Mouse (Mus musculus) bone marrow macrophage, adult 2 months (primary cell): ENCODE data around the gene Eipr1. TPM values are rescaled to one million over a fixed set of nuclear protein-coding genes. Genes with fewer than 3 reads are reported as not detected.

Source experiments
- H3K27ac ChIP-seq: 2 replicates; pipeline ENCODE4 v1.5.1; 2012; ENCODE audit warnings: low read depth, low read length; ENCODE audit not compliant: insufficient read depth
- H3K4me1 ChIP-seq: 2 replicates; pipeline ENCODE4 v1.6.1; 2012; ENCODE audit warnings: low read length; ENCODE audit not compliant: control insufficient read depth, insufficient read depth
- H3K4me3 ChIP-seq: 2 replicates; pipeline ENCODE4 v1.5.1; 2012; ENCODE audit warnings: mild to moderate bottlenecking, low read length, moderate library complexity; ENCODE audit not compliant: insufficient read depth
- CTCF ChIP-seq: IDR thresholded peaks from 2 replicates; pipeline ENCODE4 v1.5.1; 2012; ENCODE audit warnings: low read depth, mild to moderate bottlenecking, low read length, moderate library complexity
- POLR2A ChIP-seq: IDR thresholded peaks from 2 replicates; pipeline ENCODE4 v1.6.1; 2012; ENCODE audit warnings: mild to moderate bottlenecking, low read depth, low read length, borderline replicate concordance
- polyA plus RNA-seq: library from polyadenylated mRNA; stranded (reverse); fragments of >200 nt; gene quantifications from 2 replicates; pipeline ENCODE4 v1.2.4, GENCODE M21; 2012; ENCODE audit not compliant: missing spikeins, insufficient read depth, insufficient read length

The Eipr1 gene
- polyA plus RNA-seq, 1 experiment: 12.9 TPM

DNA sequence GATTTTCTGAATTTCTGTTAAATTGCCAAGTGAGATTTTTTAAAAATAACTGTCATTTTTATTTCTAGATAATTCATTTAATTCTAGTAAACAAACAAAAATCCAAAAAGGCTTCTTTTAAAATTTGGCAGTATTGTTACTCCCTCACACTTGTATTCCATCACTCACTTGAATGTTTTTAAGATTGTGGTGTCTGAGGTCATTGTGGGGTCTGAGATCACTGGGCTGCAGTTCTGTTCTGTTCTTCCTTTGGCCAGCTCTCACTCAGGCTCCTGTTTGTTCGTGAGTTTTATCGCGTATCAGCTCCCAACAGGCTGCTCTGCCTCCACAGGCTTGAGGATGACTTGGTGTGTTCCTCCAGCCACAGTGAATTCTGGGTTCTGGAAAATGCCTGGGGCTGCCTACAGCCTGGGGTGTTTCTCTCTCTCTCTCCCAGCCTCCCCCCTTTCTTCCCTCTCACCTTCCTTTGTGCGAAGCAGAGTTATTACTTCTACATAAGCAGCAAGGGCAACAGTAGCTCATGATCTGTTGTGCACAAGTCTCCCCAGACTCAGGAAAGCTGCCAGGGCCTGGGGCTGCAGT lies 58.2 kb downstream of the Eipr1 start:
- TF ChIP-seq POLR2A (no peak), CTCF (no peak)
- H3K27ac ChIP-seq: no peak overlapping the region
- no peak overlapping the region for H3K4me3 ChIP-seq
- H3K4me1 ChIP-seq: no peaks in the 10 kb centered on the region

DNA sequence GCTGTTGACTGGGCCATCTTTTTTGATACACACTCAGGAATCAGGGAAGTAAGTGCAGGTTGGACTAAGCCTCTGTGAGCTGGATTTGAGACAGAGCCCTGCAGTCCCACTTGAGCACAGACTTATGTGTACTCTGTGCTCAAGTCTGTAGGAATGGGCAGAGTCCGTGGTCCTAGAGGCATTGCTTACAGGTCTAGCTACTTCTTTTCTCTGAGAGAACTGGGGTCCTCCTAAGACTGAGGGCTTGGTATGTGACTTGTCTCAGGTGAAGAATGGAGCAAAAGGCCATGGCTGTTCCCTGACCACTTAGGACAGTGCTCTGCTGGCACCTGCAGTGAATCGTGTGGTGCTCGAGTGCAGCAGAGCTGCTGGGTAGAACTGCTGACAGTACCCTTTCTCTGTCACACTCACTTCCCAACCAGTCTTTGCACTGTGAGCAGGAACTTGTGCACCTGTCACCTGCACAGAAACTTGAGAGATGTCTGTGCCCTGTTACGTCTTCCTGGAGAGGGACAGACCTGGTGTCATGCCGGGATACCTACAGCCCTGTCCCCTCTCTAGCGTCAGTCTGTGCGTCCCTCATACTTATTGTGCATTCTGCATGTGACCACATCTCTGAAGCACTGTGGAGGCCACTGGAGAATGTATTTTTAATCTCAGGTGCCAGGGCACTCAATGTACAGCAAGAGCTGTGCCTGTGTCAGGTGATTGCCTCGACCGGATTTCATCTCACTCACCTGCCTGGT lies 65.3 kb downstream of the Eipr1 start:
- TF ChIP-seq CTCF: no peak
- no peak for TF ChIP-seq POLR2A
- Histone ChIP-seq H3K27ac (no peak overlapping the region), H3K4me1 (no peaks in the 10 kb centered on the region; the same call in 1 of the 2 replicates), H3K4me3 (no peak overlapping the region)

DNA sequence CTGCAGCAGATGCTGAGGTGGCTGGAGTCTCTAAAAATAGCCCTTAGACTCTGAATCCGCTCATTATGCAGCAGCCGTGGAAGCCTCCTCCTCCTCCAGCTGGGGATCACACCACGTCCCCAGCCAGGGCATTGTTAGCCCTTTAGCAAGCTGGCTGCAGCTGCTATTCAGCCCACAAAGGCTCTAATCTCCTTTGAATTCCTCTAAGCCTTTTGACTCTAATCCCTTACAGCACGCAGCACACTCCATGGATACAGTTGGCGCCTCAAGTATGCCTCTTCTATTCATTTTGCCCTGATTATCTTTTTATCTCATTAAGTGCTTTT lies 65.8 kb downstream of the Eipr1 start:
- TF ChIP-seq CTCF (no peak), POLR2A (no peak)
- no peak overlapping the region for H3K4me3 ChIP-seq
- H3K27ac ChIP-seq: no peak overlapping the region
- H3K4me1 ChIP-seq: no peaks in the 10 kb centered on the region; the same call in 1 of the 2 replicates

DNA sequence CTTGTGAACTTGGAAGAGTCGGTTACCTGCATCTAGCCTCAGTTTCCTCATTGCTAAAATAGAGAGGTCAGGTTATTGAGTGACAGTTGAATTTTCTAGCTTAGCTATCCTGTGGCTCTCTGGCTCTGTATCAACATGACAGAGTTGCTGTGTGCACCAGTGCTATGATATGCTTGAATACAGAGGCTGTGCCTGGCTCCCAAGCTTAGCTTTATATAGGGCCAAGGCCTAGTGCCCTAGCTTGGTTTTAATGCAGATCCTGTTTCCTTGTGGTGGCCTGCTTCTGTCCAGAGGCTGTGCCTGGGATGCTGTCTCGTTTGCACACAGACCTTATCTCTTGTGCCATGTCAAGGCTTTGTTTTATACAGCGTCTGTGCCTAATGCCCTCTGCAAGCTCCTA lies 66.3 kb downstream of the Eipr1 start:
- H3K27ac ChIP-seq: no peak overlapping the region
- TF ChIP-seq CTCF (no peak), POLR2A (no peak)
- no peak overlapping the region for H3K4me3 ChIP-seq
- no peaks in the 10 kb centered on the region; the same call in 1 of the 2 replicates for H3K4me1 ChIP-seq

DNA sequence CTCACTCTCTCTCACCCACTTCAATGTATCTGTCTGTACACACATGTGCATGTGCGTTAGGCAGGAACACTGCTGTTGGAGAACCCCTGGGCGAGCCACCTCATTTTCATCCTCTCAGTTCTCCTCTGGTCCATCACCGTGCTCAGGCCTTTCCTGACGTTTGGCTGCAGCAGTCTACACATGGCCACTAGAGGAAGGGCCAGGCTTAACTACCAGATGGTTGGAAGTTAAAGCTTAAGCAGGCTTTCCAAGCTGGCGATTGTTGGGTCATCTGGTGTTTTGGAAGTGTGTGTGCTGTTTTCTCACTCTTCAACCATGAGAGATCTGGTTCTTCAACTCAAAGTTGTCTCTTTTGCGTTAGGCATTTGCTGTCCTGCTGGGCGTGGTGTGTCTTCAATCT lies 71.9 kb downstream of the Eipr1 start:
- H3K4me3 ChIP-seq: no peak overlapping the region
- no peaks in the 10 kb centered on the region; the same call in 1 of the 2 replicates for H3K4me1 ChIP-seq
- no peak for TF ChIP-seq POLR2A
- no peak for TF ChIP-seq CTCF
- H3K27ac ChIP-seq: no peak overlapping the region

DNA sequence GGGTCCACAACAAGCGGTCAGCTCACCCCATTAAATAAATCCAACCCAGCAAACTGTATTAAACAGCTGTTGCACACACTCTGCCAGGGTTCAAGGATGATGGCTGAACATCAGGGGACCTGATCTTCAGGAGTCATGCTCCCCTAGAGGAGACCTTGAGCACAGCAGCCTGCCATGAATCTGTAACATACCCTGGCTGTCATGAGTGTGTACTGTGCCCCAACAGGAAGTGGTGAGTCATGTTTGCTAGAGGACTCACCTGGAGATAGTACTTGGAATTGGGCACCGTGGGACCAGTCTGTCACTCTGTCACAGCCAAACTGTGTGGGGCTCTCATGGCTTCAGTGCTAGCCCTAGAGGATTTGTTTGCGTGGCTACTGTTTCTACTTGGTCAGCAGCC lies 77.9 kb downstream of the Eipr1 start:
- no peak for TF ChIP-seq CTCF
- TF ChIP-seq POLR2A: no peak
- Histone ChIP-seq H3K4me3 (no peak overlapping the region), H3K27ac (no peak overlapping the region), H3K4me1 (no peaks in the 10 kb centered on the region)

DNA sequence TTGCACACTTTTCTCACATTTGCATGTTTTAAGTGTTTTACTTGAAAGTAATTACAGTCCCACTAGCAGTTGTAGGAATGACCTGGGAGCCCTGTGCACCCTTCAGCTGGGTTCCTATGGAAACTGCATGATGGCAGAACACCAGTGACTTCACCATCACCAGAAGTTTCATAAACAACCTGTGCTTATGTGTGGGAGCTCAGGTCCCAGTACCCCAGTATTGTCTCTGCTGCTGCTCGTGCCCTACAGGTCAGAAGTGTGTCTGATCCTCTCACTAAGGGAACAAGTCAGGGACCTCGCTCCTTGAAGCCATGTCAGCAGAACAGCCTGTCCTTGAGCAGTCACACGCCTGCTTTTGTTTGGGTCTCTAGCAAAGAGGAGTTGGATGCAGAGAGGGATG lies 78.9 kb downstream of the Eipr1 start:
- no peak overlapping the region for H3K4me3 ChIP-seq
- H3K4me1 ChIP-seq: peaks cover 3% of the 10 kb centered on the region
- TF ChIP-seq POLR2A (no peak), CTCF (no peak)
- no peak overlapping the region for H3K27ac ChIP-seq

DNA sequence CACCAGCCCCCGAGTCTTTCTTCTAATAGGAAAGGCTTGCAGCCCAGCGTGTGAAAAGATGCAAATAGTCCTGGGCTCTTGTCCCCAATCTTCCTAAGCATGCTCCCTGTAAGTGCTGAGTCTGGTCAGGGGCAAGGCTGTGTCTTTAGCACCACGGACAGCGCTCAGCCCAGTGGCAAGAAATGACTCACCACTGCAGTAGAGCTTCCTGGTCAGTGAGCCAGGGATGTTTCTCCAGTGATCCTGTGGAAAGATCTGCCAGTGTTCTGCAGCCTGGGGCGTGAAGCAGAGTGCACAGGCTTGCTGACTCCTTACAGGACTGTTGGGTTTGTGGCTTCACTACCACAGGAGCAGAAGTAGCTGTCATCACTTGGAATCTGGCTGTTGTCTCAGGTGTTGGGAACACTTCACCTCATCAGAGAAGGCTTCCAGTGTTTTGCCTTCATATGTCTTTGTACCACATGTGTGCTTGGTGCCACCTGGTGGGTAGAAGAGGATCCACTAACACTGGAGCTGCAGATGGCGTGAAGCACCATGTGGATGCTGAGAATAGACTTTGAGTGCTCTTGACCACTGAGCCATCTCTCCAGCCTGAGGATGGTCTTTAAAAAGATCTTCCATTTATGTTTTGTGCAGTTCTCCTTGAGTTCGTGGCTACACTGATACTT lies 79.6 kb downstream of the Eipr1 start:
- no peak overlapping the region for H3K27ac ChIP-seq
- peaks cover 9% of the 10 kb centered on the region for H3K4me1 ChIP-seq
- no peak for TF ChIP-seq CTCF
- no peak for TF ChIP-seq POLR2A
- H3K4me3 ChIP-seq: no peak overlapping the region

DNA sequence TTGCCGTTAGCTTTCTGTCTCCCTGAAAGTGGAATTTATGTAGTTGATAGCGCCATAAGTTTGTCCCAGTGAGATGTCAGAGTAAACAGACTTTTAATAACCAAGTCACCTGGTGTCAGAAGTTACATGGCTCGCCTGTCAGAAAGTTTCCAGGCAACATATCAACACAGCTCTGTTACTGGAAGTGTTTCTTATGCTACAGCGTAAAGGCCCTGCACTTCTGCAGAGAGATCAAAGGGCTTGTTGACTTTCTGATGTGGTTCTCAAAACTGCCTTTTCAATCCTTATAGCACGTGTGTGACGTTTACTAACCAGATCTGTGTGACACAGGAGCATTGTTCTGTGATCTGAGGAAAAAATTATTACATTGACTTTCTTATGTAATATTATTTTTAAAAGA lies 82.7 kb downstream of the Eipr1 start:
- H3K4me1 ChIP-seq: peaks cover 9% of the 10 kb centered on the region
- H3K27ac ChIP-seq: no peak overlapping the region
- TF ChIP-seq POLR2A: no peak
- TF ChIP-seq CTCF: no peak
- no peak overlapping the region for H3K4me3 ChIP-seq

DNA sequence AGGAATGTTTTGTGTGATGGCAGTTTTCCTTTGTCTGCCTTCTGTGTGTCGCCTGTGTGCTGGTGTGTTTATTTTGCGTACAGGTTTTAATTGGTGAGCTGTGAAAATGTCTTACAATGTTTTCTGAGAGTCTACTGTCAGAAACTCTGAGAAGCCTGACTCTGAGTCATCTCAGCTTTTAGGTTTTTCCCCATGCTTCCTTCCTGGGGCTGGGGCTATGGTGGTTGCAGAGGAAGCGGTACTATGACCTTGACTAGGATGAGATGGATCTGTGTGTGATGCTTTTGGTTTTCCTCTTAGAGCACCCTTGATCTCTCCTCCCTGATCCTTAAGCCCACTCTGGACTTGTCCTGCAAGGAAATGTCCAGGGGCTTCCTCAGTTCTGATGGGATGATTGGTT lies 84.1 kb downstream of the Eipr1 start:
- Histone ChIP-seq H3K27ac (no peak overlapping the region; the same call in 1 of the 2 replicates), H3K4me3 (no peak overlapping the region), H3K4me1 (peaks cover 9% of the 10 kb centered on the region)
- TF ChIP-seq CTCF (no peak), POLR2A (no peak)
